Mouse (Mus musculus): Measurements from ENCODE around the gene Map3k12.

- TF ChIP-seq POLR2A (IDR thresholded peaks at IDR 0.05; ENCODE audit: borderline replicate concordance, extremely low read depth, low read depth, low read length) (no peak), CTCF (IDR thresholded peaks at IDR 0.05; ENCODE audit: insufficient read depth, low read length) (peak; percentile 75)
These were observed 46.7 kb downstream of the Map3k12 start, which contains the start of gene Pcbp2 for GRCm38 (mm10) chr15:102470183-102470604.

Data from lung, adult 2 months (tissue).